Mouse (Mus musculus) yolk sac, embryonic 10.5 days (tissue): ENCODE data around the gene Olfr1202.

Experiments used
- DNase-seq: peaks from one replicate; pipeline ENCODE4 v3.0.0-alpha.2; 2017; ENCODE audit warnings: low spot score

Gene Olfr1202

DNA sequence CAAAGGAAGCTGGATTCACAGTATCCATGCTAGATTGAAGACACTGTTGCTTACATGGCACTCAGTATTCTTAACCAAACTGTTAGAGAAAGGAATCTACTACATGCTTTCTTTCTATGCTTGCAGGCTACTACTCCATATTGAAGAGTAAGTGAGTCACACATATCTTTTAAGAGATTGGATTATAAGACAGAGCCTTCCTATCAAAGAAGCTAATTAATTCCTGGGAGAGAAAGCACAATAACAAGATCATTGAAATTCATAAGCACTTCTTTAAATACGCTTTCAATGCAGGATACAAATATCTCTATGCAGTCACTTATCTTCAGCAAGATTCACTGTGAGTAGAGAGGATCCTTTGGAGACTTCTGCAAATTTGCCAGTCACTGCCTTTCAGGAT is at the start of gene Olfr1202:
Gene Olfr1202 (plus strand): TSS at position 301 of the 400 bp plus-strand sequence.
- no peak for DNase-seq

DNA sequence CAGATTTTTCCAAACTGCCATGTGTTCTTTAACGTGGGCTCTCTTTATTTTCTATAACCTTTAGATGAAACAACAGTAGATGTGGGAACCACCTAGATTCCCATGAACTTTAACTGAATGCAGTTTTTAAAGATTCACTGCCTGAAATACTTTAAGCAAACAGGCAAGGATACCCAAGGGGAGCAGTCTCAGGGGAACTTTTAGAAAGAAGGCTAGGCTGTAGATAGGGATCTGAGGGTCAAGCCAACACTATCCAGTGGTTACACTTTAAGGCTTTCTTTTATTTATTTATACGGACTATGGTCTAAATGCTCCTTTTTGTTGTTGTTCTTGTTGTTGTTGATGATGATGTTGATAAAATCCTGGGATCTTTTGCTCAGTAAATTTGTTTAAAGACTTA is 43.9 kb upstream of the Olfr1202 start, which contains the start of gene Olfr1200:
Gene Olfr1200 (minus strand): TSS at position 101 of the 400 bp plus-strand sequence.
- no peak for DNase-seq

DNA sequence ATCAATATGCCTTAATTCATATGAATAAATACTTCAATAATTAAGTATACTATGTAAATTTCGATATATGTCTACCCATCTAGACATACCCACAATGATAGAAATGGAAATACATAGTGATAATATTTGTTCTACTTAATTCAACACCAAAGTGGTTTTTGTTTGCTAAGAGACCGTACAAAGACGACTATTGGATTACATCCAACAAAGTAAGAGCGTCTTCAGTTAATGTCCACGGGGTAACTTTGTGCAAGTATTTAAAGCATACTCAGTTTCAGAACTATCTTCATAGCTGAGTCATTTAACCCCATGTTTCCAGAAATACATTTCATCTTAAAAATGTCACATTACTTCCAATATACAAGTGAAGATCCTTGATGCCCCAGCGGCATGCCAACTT is 21.6 kb upstream of the Olfr1202 start, which contains the start of gene Olfr1201:
Gene Olfr1201 (plus strand): TSS at position 301 of the 400 bp plus-strand sequence.
- DNase-seq = no peak

DNA sequence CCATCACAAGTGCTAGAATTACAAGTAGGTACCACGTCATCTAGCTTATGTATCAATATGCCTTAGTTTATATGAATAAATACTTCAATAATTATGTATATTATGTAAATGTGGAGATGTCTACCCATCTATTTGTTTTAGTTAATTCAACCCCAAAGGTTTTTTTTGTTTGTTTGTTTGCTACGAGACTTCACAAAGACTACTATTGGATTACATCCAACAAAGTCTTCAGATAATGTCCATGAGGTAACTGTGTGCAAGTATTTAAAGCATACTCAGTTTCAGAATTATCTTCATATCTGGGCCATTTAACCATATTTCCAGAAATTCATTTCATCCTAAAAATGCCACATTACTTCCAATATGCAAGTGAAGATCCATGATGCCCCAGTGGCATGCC is 15.1 kb downstream of the Olfr1202 start, which contains the start of gene Olfr1205:
Gene Olfr1205 (plus strand): TSS at position 301 of the 400 bp plus-strand sequence.
- no peak for DNase-seq

DNA sequence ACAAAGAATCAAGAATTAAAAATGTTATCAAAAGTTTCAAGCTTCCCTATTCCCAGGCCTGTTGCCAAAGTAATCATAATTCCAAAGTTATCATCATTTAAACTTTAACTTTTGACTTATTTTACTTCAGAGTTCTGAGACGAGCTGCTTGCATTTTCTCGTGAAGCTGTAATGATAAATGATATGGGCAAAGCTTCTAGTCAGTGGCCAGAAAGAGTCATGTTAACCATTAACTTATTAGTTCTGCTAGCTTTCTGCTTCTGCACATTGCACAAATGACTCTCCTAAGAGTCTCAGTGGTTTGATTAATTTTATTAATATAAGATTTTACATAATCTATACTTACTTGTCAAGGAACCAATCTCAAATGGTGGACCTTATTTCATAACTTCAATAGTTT is 24.2 kb downstream of the Olfr1202 start:
- DNase-seq = no peak

DNA sequence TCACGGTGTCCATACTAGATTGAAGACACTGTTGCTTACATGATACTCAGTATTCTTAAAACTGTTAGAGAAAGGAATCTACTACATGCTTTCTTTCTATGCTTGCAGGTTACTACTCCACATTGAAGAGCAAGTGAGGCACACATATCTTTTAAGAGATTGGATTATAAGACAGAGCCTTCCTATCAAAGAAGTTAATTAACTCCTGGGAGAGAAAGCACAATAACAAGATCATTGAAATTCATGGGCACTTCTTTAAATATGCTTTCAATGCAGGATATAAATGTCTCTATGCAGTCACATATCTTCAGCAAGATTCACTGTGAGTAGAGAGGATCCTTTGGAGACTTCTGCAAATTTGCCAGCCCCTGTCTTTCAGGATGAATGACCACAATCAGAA is 34.7 kb downstream of the Olfr1202 start, which contains the start of gene Olfr1204:
Gene Olfr1204 (plus strand): TSS at position 301 of the 400 bp plus-strand sequence.
- no peak for DNase-seq

DNA sequence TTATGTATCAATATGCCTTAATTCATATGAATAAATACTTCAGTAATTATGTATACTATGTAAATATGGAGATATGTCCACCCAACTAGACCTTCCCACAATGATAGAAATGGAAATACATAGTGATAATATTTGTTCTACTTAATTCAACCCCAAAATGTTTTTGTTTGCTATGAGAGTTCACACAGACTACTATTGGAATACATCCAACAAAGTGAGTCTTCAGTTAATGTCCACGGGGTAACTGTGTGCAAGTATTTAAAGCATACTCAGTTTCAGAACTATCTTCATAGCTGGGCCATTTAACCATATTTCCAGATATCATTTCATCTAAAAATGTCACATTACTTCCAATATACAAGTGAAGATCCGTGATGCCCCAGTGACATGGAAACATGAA is 48.6 kb downstream of the Olfr1202 start, which contains the start of gene Olfr1206:
Gene Olfr1206 (plus strand): TSS at position 301 of the 400 bp plus-strand sequence.
- no peak for DNase-seq
